Mouse (Mus musculus) lung, embryonic 16.5 days (tissue): ENCODE measurements around the gene Tinagl1. TPM values are rescaled to one million over a fixed set of nuclear protein-coding genes. Genes with fewer than 3 reads are reported as not detected.
A peak's percentile ranks its signal among the peaks of the same experiment; 100 is the strongest.

ENCODE experiments used
- ATAC-seq: fragments of 200-750 bp; cut with Nextera tagmentation; 2 replicates; pipeline ENCODE4 v1.8.0; 2017; ENCODE audit warnings: low read depth, mild to moderate bottlenecking, moderate library complexity
- H3K27ac ChIP-seq: fragments of 300-500 bp; sonication (generic); 2 replicates; pipeline ENCODE4 v1.5.1; 2014; ENCODE audit warnings: mild to moderate bottlenecking, control low read depth, low read length
- H3K27me3 ChIP-seq: fragments of 300-500 bp; sonication (generic); 2 replicates; pipeline ENCODE4 v1.6.1; 2014; ENCODE audit warnings: low read depth, low read length, mixed read lengths; ENCODE audit not compliant: control insufficient read depth, insufficient read depth
- H3K36me3 ChIP-seq: fragments of 300-500 bp; sonication (generic); 2 replicates; pipeline ENCODE4 v1.6.1; 2014; ENCODE audit warnings: low read length; ENCODE audit not compliant: control insufficient read depth, insufficient read depth
- H3K4me1 ChIP-seq: fragments of 300-500 bp; sonication (generic); replicated peaks from 2 replicates; pipeline ENCODE4 v1.6.1; 2014; ENCODE audit warnings: low read length, mixed read lengths; ENCODE audit not compliant: control insufficient read depth, insufficient read depth
- H3K4me2 ChIP-seq: fragments of 300-500 bp; sonication (generic); 2 replicates; pipeline ENCODE4 v1.6.1; 2014; ENCODE audit warnings: low read depth, low read length, control low read depth
- H3K4me3 ChIP-seq: fragments of 300-500 bp; sonication (generic); 2 replicates; pipeline ENCODE4 v1.5.1; 2014; ENCODE audit warnings: mild to moderate bottlenecking, low read length, control low read depth
- H3K9ac ChIP-seq: fragments of 300-500 bp; sonication (generic); 2 replicates; pipeline ENCODE4 v1.6.1; 2014; ENCODE audit warnings: low read length, control low read depth
- H3K9me3 ChIP-seq: fragments of 300-500 bp; sonication (generic); 2 replicates; pipeline ENCODE4 v1.6.1; 2016; ENCODE audit warnings: low read length; ENCODE audit not compliant: control insufficient read depth
- WGBS: fragments of 180-500 bp; shearing (Covaris S2); extraction: QIAGEN DNeasy Blood & Tissue Kit; methylation state at CpG from one replicate; pipeline ENCODE4 v1.1.7; 2014; 5-methylcytosine and 5-hydroxymethylcytosine counted together
- polyA plus RNA-seq: library from polyadenylated mRNA; unstranded; fragments of >200 nt; fragmentation: Nextera tagmentation; extraction: Ambion mirVana; gene quantifications from 2 replicates; pipeline ENCODE4 v1.2.1, GENCODE M21; 2015

The Tinagl1 gene
- polyA plus RNA-seq, 1 experiment from 2014 or later: 73.3 TPM

GRCm38 (mm10) chr4:130166061-130166460 is 8.9 kb downstream of the Tinagl1 start:
- H3K9me3 ChIP-seq: no peaks in the 10 kb centered on the region
- peak overlapping the region; percentile 52; the same call in 1 of the 2 replicates for H3K27ac ChIP-seq
- H3K27me3 ChIP-seq: no peaks in the 10 kb centered on the region
- 69% methylated on average over 18 of the region's 18 CpGs for WGBS
- peaks cover 47% of the 10 kb centered on the region for H3K4me1 ChIP-seq
- H3K4me2 ChIP-seq: no peak overlapping the region
- H3K36me3 ChIP-seq: 0 out of 2 replicates have a peak, but pooled peaks cover 2% of the 10 kb centered on the region
- no peak overlapping the region for H3K9ac ChIP-seq
- H3K4me3 ChIP-seq: no peak overlapping the region
- no peak for ATAC-seq

GRCm38 (mm10) chr4:130164121-130164520 is 10.8 kb downstream of the Tinagl1 start:
- H3K27me3 ChIP-seq: no peaks in the 10 kb centered on the region
- no peak overlapping the region for H3K4me2 ChIP-seq
- no peak overlapping the region for H3K4me3 ChIP-seq
- H3K36me3 ChIP-seq: 0 out of 2 replicates have a peak, but pooled peaks cover 2% of the 10 kb centered on the region
- H3K4me1 ChIP-seq: peaks cover 45% of the 10 kb centered on the region
- no peaks in the 10 kb centered on the region for H3K9me3 ChIP-seq
- ATAC-seq: no peak
- peak overlapping the region; percentile 56 for H3K9ac ChIP-seq
- WGBS: 71% methylated on average over 6 of the region's 6 CpGs
- peak overlapping the region; percentile 51 for H3K27ac ChIP-seq

GRCm38 (mm10) chr4:130163391-130163861 is 11.5 kb downstream of the Tinagl1 start:
- Histone ChIP-seq H3K4me3 (peak overlapping the region; percentile 28), H3K27me3 (no peaks in the 10 kb centered on the region), H3K4me1 (peaks cover 38% of the 10 kb centered on the region), H3K27ac (peak overlapping the region; percentile 51), H3K9me3 (no peaks in the 10 kb centered on the region), H3K4me2 (peak overlapping the region; percentile 44), H3K36me3 (0 out of 2 replicates have a peak, but pooled peaks cover 2% of the 10 kb centered on the region), H3K9ac (peak overlapping the region; percentile 56)
- WGBS: 6% methylated on average over 20 of the region's 20 CpGs
- ATAC-seq: peak; percentile 48

- Histone ChIP-seq H3K4me2 (no peak overlapping the region), H3K36me3 (0 out of 2 replicates have a peak, but pooled peaks cover 2% of the 10 kb centered on the region), H3K9me3 (0 out of 2 replicates have a peak, but pooled peaks cover 1% of the 10 kb centered on the region), H3K27ac (no peak overlapping the region), H3K9ac (no peak overlapping the region), H3K4me1 (peaks cover 18% of the 10 kb centered on the region), H3K4me3 (no peak overlapping the region), H3K27me3 (no peaks in the 10 kb centered on the region)
- ATAC-seq: no peak
- WGBS: 33% methylated on average over 4 of the region's 4 CpGs
These were observed 13.6 kb downstream of the Tinagl1 start for GRCm38 (mm10) chr4:130161349-130161748.

- H3K9ac ChIP-seq: no peak overlapping the region
- peaks cover 2% of the 10 kb centered on the region; the same call in 1 of the 2 replicates for H3K4me1 ChIP-seq
- 61% methylated on average over 12 of the region's 12 CpGs for WGBS
- H3K27me3 ChIP-seq: peaks cover 9% of the 10 kb centered on the region
- no peak overlapping the region for H3K4me2 ChIP-seq
- no peak overlapping the region for H3K27ac ChIP-seq
- H3K9me3 ChIP-seq: 0 out of 2 replicates have a peak, but pooled peaks cover 3% of the 10 kb centered on the region
- ATAC-seq: no peak
- H3K4me3 ChIP-seq: no peak overlapping the region
- H3K36me3 ChIP-seq: no peaks in the 10 kb centered on the region
These were observed 18.0 kb downstream of the Tinagl1 start for GRCm38 (mm10) chr4:130156812-130157371.

- WGBS: 72% methylated on average over 3 of the region's 3 CpGs
These were observed 20.7 kb downstream of the Tinagl1 start for GRCm38 (mm10) chr4:130154250-130154649.

GRCm38 (mm10) chr4:130148405-130148804 is 26.5 kb downstream of the Tinagl1 start:
- H3K4me3 ChIP-seq: no peak overlapping the region
- H3K4me1 ChIP-seq: no peaks in the 10 kb centered on the region
- H3K27ac ChIP-seq: no peak overlapping the region
- H3K27me3 ChIP-seq: peaks cover 8% of the 10 kb centered on the region
- H3K36me3 ChIP-seq: no peaks in the 10 kb centered on the region
- H3K9ac ChIP-seq: no peak overlapping the region
- no peak for ATAC-seq
- H3K9me3 ChIP-seq: no peaks in the 10 kb centered on the region
- WGBS: 71% methylated on average over 10 of the region's 10 CpGs
- H3K4me2 ChIP-seq: no peak overlapping the region

More at GRCm38 (mm10) chr4:130154250-130154649, 20.7 kb downstream of the Tinagl1 start:
- H3K4me3 ChIP-seq: no peak overlapping the region
- 0 out of 2 replicates have a peak, but pooled peaks cover 3% of the 10 kb centered on the region for H3K9me3 ChIP-seq
- no peak overlapping the region for H3K9ac ChIP-seq
- H3K27me3 ChIP-seq: peaks cover 9% of the 10 kb centered on the region
- H3K4me2 ChIP-seq: no peak overlapping the region
- no peaks in the 10 kb centered on the region for H3K36me3 ChIP-seq
- H3K27ac ChIP-seq: no peak overlapping the region
- no peak for ATAC-seq
- no peaks in the 10 kb centered on the region for H3K4me1 ChIP-seq

- no peak overlapping the region for H3K9ac ChIP-seq
- H3K27ac ChIP-seq: no peak overlapping the region
- WGBS: 51% methylated on average over 3 of the region's 3 CpGs
- H3K4me1 ChIP-seq: peaks cover 8% of the 10 kb centered on the region
- no peaks in the 10 kb centered on the region for H3K9me3 ChIP-seq
- no peaks in the 10 kb centered on the region for H3K36me3 ChIP-seq
- no peak for ATAC-seq
- H3K4me3 ChIP-seq: no peak overlapping the region
- no peak overlapping the region for H3K4me2 ChIP-seq
- peaks cover 20% of the 10 kb centered on the region for H3K27me3 ChIP-seq
These were observed 33.1 kb downstream of the Tinagl1 start for GRCm38 (mm10) chr4:130141786-130142185.

GRCm38 (mm10) chr4:130140992-130141402 is 33.9 kb downstream of the Tinagl1 start:
- peaks cover 20% of the 10 kb centered on the region for H3K27me3 ChIP-seq
- no peak overlapping the region for H3K4me3 ChIP-seq
- no peak overlapping the region for H3K9ac ChIP-seq

More at GRCm38 (mm10) chr4:130140992-130141402, 33.9 kb downstream of the Tinagl1 start:
- 44% methylated on average over 9 of the region's 9 CpGs for WGBS
- no peak overlapping the region for H3K27ac ChIP-seq
- ATAC-seq: no peak
- H3K9me3 ChIP-seq: no peaks in the 10 kb centered on the region
- H3K36me3 ChIP-seq: no peaks in the 10 kb centered on the region
- no peak overlapping the region for H3K4me2 ChIP-seq
- peaks cover 8% of the 10 kb centered on the region for H3K4me1 ChIP-seq
